Mouse (Mus musculus) ES-E14 (cell line): ENCODE results near the gene Reep3.

Source experiments
- CHD2 ChIP-seq: IDR thresholded peaks from 2 replicates; pipeline ENCODE4 v1.6.1; 2014; ENCODE audit warnings: mild to moderate bottlenecking, low read depth, low read length, inconsistent platforms
- HCFC1 ChIP-seq: IDR thresholded peaks from 2 replicates; pipeline ENCODE4 v1.6.1; 2012; ENCODE audit warnings: low read length, inconsistent platforms, borderline replicate concordance; ENCODE audit not compliant: insufficient read depth
- MAFK ChIP-seq: IDR thresholded peaks from 2 replicates; pipeline ENCODE4 v1.6.1; 2014; ENCODE audit warnings: mild to moderate bottlenecking, low read depth, low read length, inconsistent platforms; ENCODE audit not compliant: insufficient read depth
- ZC3H11A ChIP-seq: IDR thresholded peaks from 2 replicates; pipeline ENCODE4 v1.6.1; 2012; ENCODE audit warnings: low read depth, mild to moderate bottlenecking, inconsistent platforms, low read length, borderline replicate concordance

DNA sequence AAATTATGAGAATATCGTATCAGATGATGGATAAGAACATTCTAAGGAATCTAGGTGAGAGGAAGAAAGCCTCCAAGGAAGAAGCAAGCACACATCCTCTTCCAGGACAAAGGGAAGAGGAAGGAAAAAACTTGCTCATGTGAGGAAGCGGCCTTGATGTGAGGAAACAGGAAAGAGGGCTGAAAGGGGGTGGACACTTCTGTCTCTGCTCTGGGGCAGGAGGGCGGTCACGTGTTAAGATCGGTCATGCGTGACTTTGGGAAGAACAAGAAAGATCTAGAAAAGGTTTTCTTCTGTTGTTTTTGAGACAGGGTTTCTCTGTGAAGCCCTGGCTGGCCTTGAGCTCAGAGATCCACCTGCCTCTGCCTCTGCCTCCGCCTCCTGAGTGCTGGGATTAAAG is 53.5 kb downstream of the Reep3 start:
- TF ChIP-seq CHD2 (no peak), MAFK (no peak), HCFC1 (no peak), ZC3H11A (no peak)
